Mouse (Mus musculus): ENCODE measurements around the gene 9930022D16Rik.

Gene 9930022D16Rik

GRCm38 (mm10) chr11:109458165-109458564 lies 44.4 kb downstream of the 9930022D16Rik start:
- DNase-seq: no peak

DNA sequence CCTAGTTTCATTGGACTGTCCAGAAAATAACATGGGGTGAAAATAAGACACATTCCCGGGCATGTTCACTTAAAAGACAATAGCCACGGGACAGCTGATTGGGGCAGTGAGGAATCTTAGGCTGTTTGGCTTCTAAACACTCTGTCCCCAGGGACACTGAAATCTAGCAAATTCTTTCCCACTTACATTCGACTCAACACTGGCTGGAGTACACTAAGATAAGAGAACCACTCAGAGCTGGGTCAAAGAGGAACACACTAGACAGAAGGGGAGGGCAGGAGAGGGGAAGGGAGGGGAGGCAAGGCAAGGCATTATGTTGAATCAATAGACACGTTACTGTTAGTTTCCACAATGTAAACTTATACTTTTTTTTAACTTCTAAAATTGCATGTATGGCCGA lies 46.9 kb downstream of the 9930022D16Rik start:
- no peak for DNase-seq

DNA sequence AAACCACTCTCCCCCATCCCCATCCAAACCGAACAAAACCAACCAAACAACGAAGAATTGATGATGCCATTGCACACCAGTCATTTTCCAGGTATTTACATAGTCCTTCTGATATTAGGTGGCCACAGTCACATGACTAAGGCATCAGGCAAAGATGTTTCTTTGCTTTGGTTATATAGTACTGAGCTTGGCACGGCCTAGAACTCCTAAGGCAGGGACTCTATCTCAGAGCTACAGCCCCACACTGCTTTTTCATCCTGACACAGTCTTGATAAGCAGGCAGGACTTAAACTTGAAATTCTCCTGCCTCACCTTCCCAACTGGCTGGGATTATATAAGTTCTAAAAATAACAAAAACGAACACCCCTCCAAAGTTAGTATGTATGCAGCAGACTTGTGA lies 51.4 kb downstream of the 9930022D16Rik start:
- DNase-seq: no peak

GRCm38 (mm10) chr11:109466987-109467386 lies 53.3 kb downstream of the 9930022D16Rik start:
- DNase-seq: no peak

- no peak for DNase-seq
These were observed 54.4 kb downstream of the 9930022D16Rik start for GRCm38 (mm10) chr11:109468133-109468532.

All from cerebellum, adult 18-20 months (tissue).